Mouse (Mus musculus) left cerebral cortex, adult 8-10 months (tissue): Measurements from ENCODE around the gene Snx8. TPM values are rescaled to one million over a fixed set of nuclear protein-coding genes. Genes with fewer than 3 reads are reported as not detected.

Experiments used
- DNase-seq, 2 experiments: peaks; one replicate each; pipeline ENCODE4 v3.0.0; 2022; ENCODE audit warnings: low spot score in 2 of 2
- total RNA-seq, 4 experiments: library from RNA; stranded (reverse); gene quantifications; 2 replicates each; pipeline ENCODE4 v1.2.4; 2022

The Snx8 gene
- 10 to 100 TPM; 12.5 to 14.7 (median 13.0) TPM for total RNA-seq

DNA sequence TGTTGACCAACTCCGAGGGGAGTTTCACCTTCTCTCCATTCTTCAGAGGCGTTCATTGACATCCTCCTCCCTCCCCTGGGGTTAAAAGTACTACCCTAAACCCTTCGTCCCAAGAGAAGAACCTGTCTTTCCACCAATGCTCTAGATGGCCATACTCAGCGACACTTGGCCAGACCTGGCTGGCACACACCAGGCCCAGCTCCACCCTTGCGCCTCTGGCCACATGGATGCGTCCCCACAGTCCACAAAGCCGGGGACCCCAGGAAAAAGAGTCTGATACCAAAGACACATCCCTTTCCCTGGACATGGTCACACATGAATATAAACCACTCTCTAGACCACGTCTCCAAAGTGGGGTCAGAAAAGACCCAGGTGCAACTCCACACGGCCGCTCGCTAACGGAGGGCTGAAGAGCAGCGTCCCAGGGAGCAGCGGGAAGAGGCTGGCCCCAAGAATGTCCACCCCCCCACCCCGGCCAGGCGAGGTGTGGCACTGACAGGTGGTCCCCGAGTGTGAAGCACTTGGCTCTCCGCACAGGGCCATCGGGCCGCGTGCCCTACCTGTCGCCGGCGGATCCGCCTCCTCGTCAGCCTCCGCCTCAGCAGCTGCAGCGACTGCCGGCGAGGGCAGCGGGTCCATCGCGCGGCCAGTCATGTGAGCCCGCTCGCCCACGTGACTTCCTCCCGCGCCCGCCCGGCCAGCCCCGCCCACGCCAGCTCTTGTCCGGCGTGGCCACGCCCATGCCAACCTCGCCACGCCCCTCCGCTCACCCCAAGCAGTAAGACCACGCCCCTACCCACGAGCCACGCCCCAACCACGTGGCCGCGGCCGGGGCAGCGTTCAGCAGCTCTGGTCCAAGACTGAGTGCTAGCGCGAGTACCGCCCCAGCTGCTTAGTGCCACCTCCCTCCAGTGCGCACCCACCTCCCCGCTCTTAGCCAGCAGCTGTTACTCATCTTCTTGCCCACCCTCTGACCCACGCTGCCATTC is at the start of gene Snx8:
Snx8 (minus strand) TSS at position 675 of the 989 bp plus-strand sequence.
- DNase-seq: peak; percentile 68 to 89

DNA sequence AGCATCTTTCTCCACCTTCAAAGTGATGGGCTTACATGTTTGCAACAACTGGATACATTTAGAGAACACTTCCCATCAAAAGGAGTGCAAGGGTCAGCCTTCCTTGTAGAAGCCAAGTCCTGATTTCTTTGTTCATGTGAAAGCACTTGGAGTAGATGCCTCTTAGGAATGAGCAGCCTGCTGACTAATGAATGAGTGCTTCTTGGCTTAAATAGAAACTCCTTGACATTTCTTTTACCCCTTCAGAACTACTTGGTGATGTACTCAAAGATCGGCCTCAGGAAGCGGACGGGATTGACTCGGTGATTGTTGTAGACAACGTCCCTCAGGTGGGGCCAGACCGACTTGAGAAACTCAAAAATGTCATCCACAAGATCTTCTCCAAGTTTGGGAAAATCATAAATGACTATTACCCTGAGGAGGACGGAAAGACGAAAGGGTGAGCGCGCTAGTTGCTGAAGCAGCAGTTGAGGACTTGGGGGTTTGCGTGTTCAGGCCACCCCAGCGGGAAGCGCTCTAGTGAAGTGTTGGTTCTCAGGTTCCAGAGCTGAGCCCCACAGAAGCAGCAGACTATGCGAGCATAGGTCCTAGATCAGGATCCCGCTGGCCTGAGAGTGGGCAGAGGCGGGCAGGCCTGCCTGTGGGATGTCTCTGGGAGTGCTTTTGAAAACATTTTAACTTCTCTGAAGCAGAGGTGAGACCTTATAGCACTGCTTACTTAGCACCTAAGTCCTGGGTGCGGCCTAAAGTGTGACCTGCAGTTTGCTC is 36.1 kb upstream of the Snx8 start:
- no peak for DNase-seq

DNA sequence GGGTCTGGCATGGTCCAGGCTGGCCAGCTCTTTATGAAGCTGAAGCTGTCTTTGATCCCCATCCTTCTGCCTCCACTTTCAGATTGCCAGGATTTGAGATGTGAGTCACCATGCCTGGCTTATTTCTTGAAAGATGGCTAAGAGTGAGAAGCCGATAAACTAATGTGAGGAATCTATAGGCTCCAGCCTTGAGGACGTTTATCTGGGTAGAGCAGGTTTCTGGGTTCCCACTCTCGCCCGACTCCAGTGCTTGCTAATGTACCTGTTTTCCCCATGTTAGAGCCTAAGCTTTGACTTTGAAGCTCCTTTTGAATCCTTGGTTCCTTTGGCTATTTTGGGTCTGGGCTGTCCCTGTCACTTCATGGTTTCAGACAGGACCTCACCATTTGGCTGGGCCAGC is 31.6 kb upstream of the Snx8 start:
- no peak for DNase-seq

DNA sequence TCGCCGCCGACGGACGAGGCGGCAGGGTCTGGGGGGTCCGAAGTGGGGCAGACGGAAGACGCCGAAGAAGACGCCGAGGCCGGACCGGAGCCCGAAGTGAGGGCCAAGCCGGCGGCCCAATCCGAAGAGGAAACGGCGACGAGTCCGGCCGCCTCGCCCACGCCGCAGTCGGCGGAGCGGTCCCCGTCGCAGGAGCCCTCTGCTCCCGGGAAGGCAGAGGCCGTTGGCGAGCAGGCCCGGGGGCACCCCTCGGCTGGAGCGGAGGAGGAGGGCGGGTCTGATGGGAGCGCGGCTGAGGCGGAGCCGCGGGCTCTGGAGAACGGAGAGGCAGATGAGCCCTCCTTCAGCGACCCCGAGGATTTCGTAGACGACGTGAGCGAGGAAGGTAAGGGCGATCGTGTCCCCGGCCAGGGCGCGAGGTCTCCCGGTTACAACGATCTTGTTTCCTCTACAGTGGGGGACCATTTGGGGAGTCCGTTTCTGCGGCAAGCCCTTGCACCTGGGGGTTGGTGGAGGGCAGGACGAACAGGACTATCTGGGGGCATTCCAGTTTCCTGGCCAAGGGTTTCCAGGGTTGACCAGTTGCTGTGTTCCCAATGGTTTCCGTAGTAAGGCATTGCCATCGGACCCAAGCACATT is 30.5 kb upstream of the Snx8 start:
- peak in 1 of 2 experiments; percentile 16 for DNase-seq

DNA sequence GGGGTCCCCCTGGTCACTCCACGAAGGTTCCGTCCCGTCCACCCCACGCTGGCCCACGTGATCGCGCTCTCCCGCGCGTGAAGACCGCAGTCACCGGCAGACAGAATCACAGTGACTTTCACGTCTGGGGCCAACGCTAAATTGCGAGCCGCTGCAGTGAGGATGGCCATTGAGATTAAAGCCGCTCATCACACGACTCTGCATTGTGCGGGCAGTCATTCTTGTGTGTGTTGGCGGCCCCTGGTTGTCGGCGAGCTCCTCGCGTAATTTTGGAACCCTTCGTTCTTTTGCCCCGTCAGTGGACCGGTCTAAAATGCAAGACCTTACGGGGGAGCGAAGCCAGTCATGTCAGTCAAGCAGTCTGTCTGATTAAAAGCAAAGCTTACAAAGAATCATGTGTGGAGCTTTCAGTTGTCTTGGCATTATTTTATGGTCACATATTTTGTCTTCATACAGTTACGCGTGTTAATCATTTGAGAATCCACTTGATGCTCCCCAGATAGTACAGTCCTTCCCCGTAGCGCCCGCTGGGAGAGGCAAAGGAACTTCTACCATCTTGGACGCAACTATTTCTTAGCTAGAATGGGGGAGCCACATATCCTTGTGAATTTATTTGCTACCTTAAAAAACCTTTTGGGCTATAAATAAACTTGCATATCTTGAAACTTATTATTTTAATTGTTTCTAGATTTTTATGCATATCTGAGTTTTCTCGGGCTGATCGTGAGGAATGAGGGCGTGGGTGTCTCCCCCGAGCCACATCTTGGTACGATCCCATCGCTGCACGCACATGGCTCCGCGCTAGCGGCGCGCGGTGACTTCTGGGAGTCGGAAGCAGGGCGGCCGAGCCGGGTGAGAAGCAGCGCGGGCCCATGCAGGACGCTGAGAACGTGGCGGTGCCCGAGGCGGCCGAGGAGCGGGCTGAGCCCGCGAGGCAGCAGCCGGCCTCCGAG is 29.7 kb upstream of the Snx8 start, which contains the start of gene Eif3b:
Eif3b (plus strand) TSS at position 840 of the 953 bp plus-strand sequence.
- peak; percentile 81 to 82 for DNase-seq

- DNase-seq: no peak
Measured at GRCm38 (mm10) chr5:140418106-140418488, 29.0 kb upstream of the Snx8 start.

GRCm38 (mm10) chr5:140414647-140415046 is 25.6 kb upstream of the Snx8 start:
- no peak for DNase-seq

DNA sequence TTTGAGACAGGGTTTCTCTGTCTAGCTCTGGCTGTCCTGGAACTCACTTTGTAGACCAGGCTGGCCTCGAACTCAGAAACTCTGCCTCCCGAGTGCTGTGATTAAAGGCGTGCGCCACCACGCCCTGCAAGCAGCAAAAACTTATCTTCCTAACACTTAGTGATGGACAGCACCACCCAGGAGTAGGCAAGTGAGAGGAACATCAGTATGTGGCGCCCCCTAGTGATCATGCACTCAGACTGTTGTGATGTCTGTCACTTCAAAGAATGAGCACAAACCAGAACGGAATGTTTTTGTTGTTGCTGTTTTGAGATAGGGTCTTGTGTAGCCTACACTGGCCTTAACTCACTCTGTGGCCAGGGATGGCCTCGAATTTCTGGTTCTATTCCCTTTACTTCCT is 22.3 kb upstream of the Snx8 start:
- no peak for DNase-seq

DNA sequence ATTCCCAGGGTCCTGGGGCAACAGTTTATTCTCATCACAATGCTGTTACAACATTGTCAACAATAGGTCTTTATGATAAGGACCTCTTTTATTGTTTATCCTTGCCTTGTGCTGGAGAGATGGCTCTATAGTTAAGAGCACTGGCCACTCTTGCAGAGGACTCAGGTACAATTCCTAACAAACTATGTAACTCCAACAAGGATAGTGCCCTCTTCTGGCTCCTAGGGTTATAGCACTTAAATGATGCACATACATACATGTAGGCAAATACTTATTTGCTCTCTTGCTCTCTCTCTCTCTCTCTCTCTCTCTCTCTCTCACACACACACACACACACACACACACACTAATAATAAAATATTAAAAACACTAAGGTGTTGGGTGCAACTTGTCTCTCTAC is 19.7 kb upstream of the Snx8 start:
- DNase-seq: no peak

GRCm38 (mm10) chr5:140406666-140407065 is 17.6 kb upstream of the Snx8 start:
- DNase-seq: no peak

- DNase-seq: no peak
Measured at GRCm38 (mm10) chr5:140405126-140405525, 16.1 kb upstream of the Snx8 start.

- DNase-seq: no peak
Measured at GRCm38 (mm10) chr5:140402640-140403270, 13.7 kb upstream of the Snx8 start.

- no peak for DNase-seq
Measured at GRCm38 (mm10) chr5:140396166-140396940, 7.3 kb upstream of the Snx8 start.

DNA sequence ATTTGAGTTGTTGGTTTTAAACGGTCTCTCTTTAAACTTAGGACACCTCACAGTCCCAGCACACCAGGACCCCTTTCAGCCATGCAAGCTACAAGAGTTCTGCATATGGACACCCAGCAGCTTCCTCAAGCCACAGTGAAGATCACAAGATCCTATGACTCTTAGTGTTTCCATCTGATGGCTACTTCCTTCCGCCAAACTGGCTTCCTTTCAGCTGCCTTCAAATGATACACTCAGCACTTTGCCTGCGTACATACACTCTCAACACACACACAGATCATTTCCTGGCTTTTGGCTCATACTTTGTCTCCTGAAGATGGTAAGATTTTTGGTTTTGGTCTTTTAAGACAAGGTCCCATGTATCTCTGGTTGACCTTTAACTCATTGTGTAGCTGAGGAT is 3.6 kb upstream of the Snx8 start:
- DNase-seq: no peak

GRCm38 (mm10) chr5:140391981-140392380 is 2.9 kb upstream of the Snx8 start:
- DNase-seq: no peak

DNA sequence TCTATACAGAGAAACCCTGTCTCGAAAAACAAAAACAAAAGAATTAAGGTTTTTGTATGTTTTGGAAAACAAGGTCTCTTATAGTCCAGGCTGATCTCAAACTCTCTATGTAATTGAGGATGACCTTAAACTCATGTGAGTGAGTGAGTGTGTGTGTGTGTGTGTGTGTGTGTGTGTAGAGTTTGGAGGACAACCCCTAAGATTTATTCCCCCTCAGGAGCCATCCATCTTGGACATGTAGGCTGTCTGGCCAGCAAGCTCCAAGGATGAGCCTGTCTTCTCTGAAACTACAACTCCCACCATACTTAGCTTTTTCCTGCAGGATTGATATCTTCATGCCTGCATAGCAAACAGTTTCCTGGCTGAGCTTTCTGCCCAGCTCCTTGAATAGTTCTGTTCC is 2.4 kb upstream of the Snx8 start:
- DNase-seq: no peak

DNA sequence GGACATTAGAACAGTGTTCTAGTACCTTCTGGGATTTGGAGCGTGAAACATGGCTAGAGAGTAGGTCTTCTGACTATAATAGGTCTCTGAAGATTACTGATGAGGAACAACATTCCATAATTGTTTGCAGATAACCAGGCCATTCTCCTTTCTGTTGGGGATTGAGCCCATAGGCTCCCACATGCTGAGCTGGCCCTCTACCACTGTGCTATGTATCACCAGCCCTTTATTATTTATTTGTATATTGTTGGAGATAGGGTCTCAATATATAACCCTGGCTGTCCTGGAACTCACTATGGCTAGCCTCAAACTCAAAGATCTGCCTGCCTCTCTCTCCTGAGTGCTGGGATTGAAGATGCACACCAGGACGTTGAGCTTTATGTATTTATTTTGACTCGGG is 585 bp upstream of the Snx8 start:
- DNase-seq: no peak

DNA sequence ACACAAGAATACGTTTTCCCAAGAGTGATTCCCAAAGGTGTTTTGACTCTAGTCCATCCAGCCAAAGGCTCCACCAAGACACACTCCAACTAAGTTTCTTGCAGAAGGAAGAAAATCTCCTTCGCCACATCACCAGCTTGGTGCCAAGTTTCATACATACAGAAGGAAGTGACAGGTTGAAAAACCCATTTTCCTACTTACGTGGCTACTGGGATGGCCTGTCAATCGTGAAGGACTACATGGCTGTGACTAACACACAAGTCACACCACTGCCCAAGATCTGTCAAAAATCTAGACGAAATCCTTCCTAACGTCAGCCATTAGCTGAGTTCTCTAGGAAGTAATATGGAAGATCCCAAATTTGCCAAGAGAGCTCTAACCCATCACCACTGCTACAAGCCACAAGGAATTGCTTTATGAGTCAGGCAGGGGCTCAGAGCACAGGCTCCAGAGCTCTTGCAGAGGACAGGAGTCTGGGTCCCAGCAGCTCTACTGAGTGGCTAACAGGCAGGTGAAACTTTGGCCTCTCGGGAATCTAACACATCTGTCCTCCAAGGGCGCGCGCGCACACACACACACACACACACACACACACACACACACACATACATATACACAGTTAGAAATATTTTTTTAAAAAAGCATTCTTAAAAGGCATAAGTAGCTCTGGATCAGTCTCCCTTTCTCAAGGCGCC is 1.1 kb downstream of the Snx8 start:
- DNase-seq: no peak

DNA sequence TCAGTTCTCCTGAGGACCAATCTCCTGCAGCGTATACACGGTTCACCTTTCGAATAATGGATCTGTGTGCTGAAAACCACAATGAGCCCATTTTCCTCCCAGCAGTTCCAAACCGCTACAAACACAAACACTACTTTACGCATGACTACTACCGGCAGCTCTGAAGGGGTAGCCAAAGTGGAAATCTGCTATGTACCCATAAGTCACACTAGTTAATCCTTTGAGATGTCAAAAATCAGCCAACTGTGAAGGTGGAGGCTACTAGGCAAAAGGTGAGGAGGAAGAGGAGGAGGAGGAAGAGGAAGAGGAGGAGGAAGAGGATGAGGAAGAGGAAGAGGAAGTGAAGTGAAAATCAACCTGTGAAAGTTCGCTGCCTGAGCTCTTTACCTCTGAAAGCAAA is 1.8 kb downstream of the Snx8 start:
- DNase-seq: no peak
